In genomic region chr1:79757161-79757560, GRCm38 (mm10) we compare ENCODE assay signal across 10 mouse cellular contexts. TPM values are rescaled to one million over a fixed set of nuclear protein-coding genes. Genes with fewer than 3 reads are reported as not detected.
DNase-seq lines count a peak whose midpoint lies in the region; ATAC-seq and TF ChIP-seq lines count a peak whose summit lies in the region.
"Had no signal": no experiment of that assay in that cellular context is flagged by ENCODE, and none has a peak within 500 bp of the region (broad histone marks: within the 10 kb centered on the region; RNA-seq: fewer than 3 reads in every experiment).

No protein-coding gene starts in this region.

- no peak for TF ChIP-seq POLR2A in embryonic fibroblast, embryonic 13.5 days (IDR thresholded peaks at IDR 0.05; ENCODE audit: low read depth, low read length)

- TF ChIP-seq CTCF in embryonic fibroblast, embryonic 13.5 days (IDR thresholded peaks at IDR 0.05; ENCODE audit: borderline replicate concordance, insufficient read depth, low read length): no peak

- peaks cover 16% of the 10 kb centered on the region for H3K4me1 ChIP-seq in embryonic fibroblast, embryonic 13.5 days (ENCODE audit: control insufficient read depth, insufficient read depth, low read length)
- H3K4me1 ChIP-seq in heart, embryonic 12.5 days (replicated peaks): peaks cover 31% of the 10 kb centered on the region
- peaks cover 7% of the 10 kb centered on the region for H3K4me1 ChIP-seq in kidney, embryonic 16.5 days (ENCODE audit: insufficient read depth, low read length)

- no peaks in the 10 kb centered on the region for H3K36me3 ChIP-seq in heart, embryonic 12.5 days
- no peaks in the 10 kb centered on the region for H3K36me3 ChIP-seq in kidney, embryonic 16.5 days (ENCODE audit: insufficient read depth, low read length)
- H3K36me3 ChIP-seq: liver, embryonic 15.5 days had no signal

- H3K4me2 ChIP-seq in heart, embryonic 12.5 days: no peak overlapping the region
- H3K4me2 ChIP-seq in kidney, embryonic 16.5 days (replicated peaks; ENCODE audit: low read depth, low read length): no peak overlapping the region
- H3K4me2 ChIP-seq: liver, embryonic 15.5 days had no signal

- H3K9me3 ChIP-seq in heart, embryonic 12.5 days (replicated peaks): no peaks in the 10 kb centered on the region
- H3K9me3 ChIP-seq in kidney, embryonic 16.5 days (ENCODE audit: low read length): no peaks in the 10 kb centered on the region
- H3K9me3 ChIP-seq: liver, embryonic 15.5 days had no signal

- 61% methylated on average over 7 of the region's 7 CpGs for WGBS in heart, embryonic 12.5 days
- 56% methylated on average over 7 of the region's 7 CpGs for WGBS in kidney, embryonic 16.5 days

- peak; percentile 59 for DNase-seq in kidney, adult 11 months
- DNase-seq in kidney, adult 18-20 months: no peak
- DNase-seq in spleen, postnatal 36 days (ENCODE audit: low spot score in 2 of 2): no peak
- DNase-seq in thymus, postnatal 25 days: no peak
- DNase-seq in frontal cortex, postnatal 36 days (ENCODE audit: low spot score in 2 of 2): no peak
- DNase-seq: spleen, adult 18-20 months had no signal

- no peak overlapping the region for H3K4me3 ChIP-seq in embryonic fibroblast, embryonic 13.5 days (ENCODE audit: insufficient read depth, low read length)
- no peak overlapping the region for H3K4me3 ChIP-seq in heart, embryonic 12.5 days
- no peak overlapping the region for H3K4me3 ChIP-seq in kidney, embryonic 16.5 days (ENCODE audit: low read length)
- H3K4me3 ChIP-seq: liver, embryonic 15.5 days had no signal

- 0 out of 2 replicates have a peak overlapping the region, but pooled peaks have one; percentile 27 for H3K27ac ChIP-seq in embryonic fibroblast, embryonic 13.5 days (ENCODE audit: insufficient read depth, low read length)
- peak overlapping the region; percentile 30; the same call in 1 of the 2 replicates for H3K27ac ChIP-seq in heart, embryonic 12.5 days (ENCODE audit: poor library complexity, severe bottlenecking)
- H3K27ac ChIP-seq in kidney, embryonic 16.5 days (ENCODE audit: low read length): peak overlapping the region; percentile 52
- H3K27ac ChIP-seq: liver, embryonic 15.5 days had no signal

- H3K9ac ChIP-seq in heart, embryonic 12.5 days: no peak overlapping the region
- H3K9ac ChIP-seq in kidney, embryonic 16.5 days (replicated peaks; ENCODE audit: low read length): no peak overlapping the region
- H3K9ac ChIP-seq: liver, embryonic 15.5 days had no signal

- H3K27me3 ChIP-seq in heart, embryonic 12.5 days (replicated peaks): no peaks in the 10 kb centered on the region
- H3K27me3 ChIP-seq in kidney, embryonic 16.5 days (ENCODE audit: insufficient read depth, low read length): no peaks in the 10 kb centered on the region
- H3K27me3 ChIP-seq: liver, embryonic 15.5 days had no signal

- ATAC-seq in heart, embryonic 12.5 days (ENCODE audit: insufficient number of reproducible peaks, low FRiP score): no peak
- ATAC-seq in kidney, embryonic 16.5 days (ENCODE audit: low FRiP score, low TSS enrichment): no peak

RNA-seq across cellular contexts. Expression of gene Mrpl44, which starts 18.7 kb away (rescaled TPM):
- polyA plus RNA-seq in embryonic fibroblast, embryonic 13.5 days (2011; ENCODE audit: insufficient read length, low read depth, missing spikeins): 14.2 and 17.3 TPM in 2 replicates
- polyA plus RNA-seq in heart, embryonic 12.5 days (2016; fragmentation: Nextera tagmentation; extraction: Ambion mirVana): 45.5 and 47.1 TPM in 2 replicates
- 63.0 and 66.3 TPM in 2 replicates for polyA plus RNA-seq in kidney, embryonic 16.5 days (2015; fragmentation: Nextera tagmentation; extraction: Ambion mirVana)

RNA-seq across cellular contexts. Expression of gene Wdfy1, which starts 18.8 kb away (rescaled TPM):
- polyA plus RNA-seq in embryonic fibroblast, embryonic 13.5 days (2011; ENCODE audit: insufficient read length, low read depth, missing spikeins): 76.3 and 89.7 TPM in 2 replicates
- 25.3 and 25.9 TPM in 2 replicates for polyA plus RNA-seq in heart, embryonic 12.5 days (2016; fragmentation: Nextera tagmentation; extraction: Ambion mirVana)
- polyA plus RNA-seq in kidney, embryonic 16.5 days (2015; fragmentation: Nextera tagmentation; extraction: Ambion mirVana): 53.2 and 54.2 TPM in 2 replicates
